Mouse (Mus musculus) bone marrow, adult 2 months (tissue): Measurements from ENCODE around the gene Tor1a.

Experiments used
- CTCF ChIP-seq: fragments of 200-500 bp; IDR thresholded peaks from 2 replicates; pipeline ENCODE4 v1.5.1; 2011; ENCODE audit warnings: low read length, control low read depth; ENCODE audit not compliant: control insufficient read depth, insufficient read depth
- POLR2A ChIP-seq: fragments of 200-500 bp; IDR thresholded peaks from 2 replicates; pipeline ENCODE4 v1.6.1; 2011; ENCODE audit warnings: low read depth, mild to moderate bottlenecking, control low read depth, low read length, borderline replicate concordance; ENCODE audit not compliant: control insufficient read depth

GRCm38 (mm10) chr2:30920216-30920615 is 47.5 kb downstream of the Tor1a start:
- TF ChIP-seq CTCF (no peak), POLR2A (no peak)
